Mouse (Mus musculus) adrenal gland, adult (tissue): ENCODE measurements around the gene P2rx6.

Experiments
- DNase-seq, 2 experiments: peaks; one replicate each; pipeline ENCODE4 v3.0.0; 2022 to 2023; ENCODE audit warnings: low spot score in 1 of 2; ENCODE audit not compliant: inconsistent age in 2 of 2

P2rx6 gene

DNA sequence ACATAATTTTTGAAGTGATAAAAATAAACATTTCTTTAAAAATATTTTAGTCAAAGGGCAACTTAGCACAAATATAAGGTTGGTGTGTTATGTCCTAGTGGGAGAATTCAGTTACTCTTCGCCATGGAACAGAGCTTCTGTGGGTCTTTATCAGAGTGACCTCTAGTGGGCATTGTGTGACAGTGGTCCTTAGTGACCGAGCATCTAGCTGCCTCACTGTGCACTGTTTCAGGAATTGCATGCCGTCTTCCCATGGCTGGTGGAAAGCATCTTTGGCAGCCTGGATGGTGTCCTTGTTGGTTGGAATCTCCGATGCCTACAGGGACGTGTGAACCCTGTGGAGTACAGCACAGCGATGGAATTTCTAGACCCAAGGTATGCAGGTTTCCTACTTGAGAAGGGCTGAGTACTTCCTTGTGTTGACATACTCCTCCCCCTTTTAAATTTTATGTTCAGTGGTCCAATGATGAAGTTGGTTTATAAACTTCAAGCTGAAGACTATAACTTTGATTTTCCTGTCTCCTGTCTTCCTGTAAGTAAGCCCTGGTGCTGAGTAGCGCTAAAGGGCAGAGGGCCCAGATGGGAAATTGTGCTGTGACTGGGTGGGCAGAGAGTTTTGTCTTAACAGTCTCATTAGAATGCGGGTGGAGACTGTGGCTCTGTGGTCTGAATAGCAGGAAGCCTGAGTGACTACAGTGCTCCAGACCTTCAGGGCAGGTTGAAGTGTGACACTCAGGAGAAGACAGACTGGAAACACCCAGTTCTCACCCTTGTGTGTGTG lies 64.0 kb downstream of the P2rx6 start:
- no peak for DNase-seq

DNA sequence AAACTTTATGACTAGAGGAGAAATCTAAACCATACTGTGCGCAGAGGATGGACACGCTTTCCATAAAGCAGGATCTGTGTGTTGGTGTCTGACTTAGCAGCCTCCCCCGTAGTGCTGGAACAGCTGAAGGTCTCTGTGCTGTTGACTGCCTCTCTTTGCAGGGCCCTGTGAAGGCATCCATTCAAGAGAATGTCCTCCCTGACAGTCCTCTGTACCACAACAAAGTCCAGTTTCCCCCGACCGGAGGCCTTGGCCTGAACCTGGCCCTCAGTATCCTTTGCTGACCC lies 64.5 kb downstream of the P2rx6 start:
- DNase-seq, result no peak
